Mouse (Mus musculus) heart, embryonic 16.5 days (tissue): ENCODE results near the gene Dpyd. TPM values are rescaled to one million over a fixed set of nuclear protein-coding genes. Genes with fewer than 3 reads are reported as not detected.

Experiments
- ATAC-seq: fragments of 200-750 bp; cut with Nextera tagmentation; replicated peaks from 2 replicates; pipeline ENCODE4 v1.8.0; 2017; ENCODE audit warnings: moderate number of reproducible peaks; ENCODE audit not compliant: insufficient read depth, low FRiP score; ENCODE audit errors: extremely low read depth
- H3K27ac ChIP-seq: fragments of 300-500 bp; sonication (generic); 2 replicates; pipeline ENCODE4 v1.5.1; 2014; ENCODE audit warnings: mild to moderate bottlenecking, low read length, control low read depth, moderate library complexity
- H3K27me3 ChIP-seq: fragments of 300-500 bp; sonication (generic); 2 replicates; pipeline ENCODE4 v1.6.1; 2014; ENCODE audit warnings: low read length, mixed read lengths; ENCODE audit not compliant: control insufficient read depth, insufficient read depth
- H3K36me3 ChIP-seq: fragments of 300-500 bp; sonication (generic); 2 replicates; pipeline ENCODE4 v1.6.1; 2014; ENCODE audit not compliant: control insufficient read depth, insufficient read depth
- H3K4me1 ChIP-seq: fragments of 300-500 bp; sonication (generic); 2 replicates; pipeline ENCODE4 v1.6.1; 2014; ENCODE audit warnings: low read length, mixed read lengths; ENCODE audit not compliant: control insufficient read depth, insufficient read depth
- H3K4me2 ChIP-seq: fragments of 300-500 bp; sonication (generic); 2 replicates; pipeline ENCODE4 v1.6.1; 2014; ENCODE audit warnings: low read depth, mild to moderate bottlenecking, control low read depth, low read length
- H3K4me3 ChIP-seq: fragments of 300-500 bp; sonication (generic); 2 replicates; pipeline ENCODE4 v1.5.1; 2014; ENCODE audit warnings: mild to moderate bottlenecking, control low read depth, low read length
- H3K9ac ChIP-seq: fragments of 300-500 bp; sonication (generic); 2 replicates; pipeline ENCODE4 v1.6.1; 2014; ENCODE audit warnings: low read length, control low read depth
- H3K9me3 ChIP-seq: fragments of 300-500 bp; sonication (generic); replicated peaks from 2 replicates; pipeline ENCODE4 v1.6.1; 2016; ENCODE audit warnings: low read length; ENCODE audit not compliant: control insufficient read depth
- WGBS: fragments of 180-500 bp; shearing (Covaris S2); extraction: QIAGEN DNeasy Blood & Tissue Kit; methylation state at CpG from one replicate; pipeline ENCODE4 v1.1.7; 2014; 5-methylcytosine and 5-hydroxymethylcytosine counted together
- polyA plus RNA-seq: library from polyadenylated mRNA; unstranded; fragments of >200 nt; fragmentation: Nextera tagmentation; extraction: Ambion mirVana; gene quantifications from 2 replicates; pipeline ENCODE4 v1.2.1, GENCODE M21; 2015

Gene Dpyd
- 3.0 and 3.7 TPM in 2 replicates for polyA plus RNA-seq

- Histone ChIP-seq H3K9ac (peak within 1 kb of the TSS; percentile 81), H3K4me1 (no peaks in the 10 kb centered on the region), H3K9me3 (no peaks in the 10 kb centered on the region), H3K36me3 (no peaks in the 10 kb centered on the region), H3K27me3 (no peaks in the 10 kb centered on the region), H3K4me3 (peak within 1 kb of the TSS; percentile 84), H3K4me2 (peak within 1 kb of the TSS; percentile 88), H3K27ac (no peak within 1 kb of the TSS; the same call in 1 of the 2 replicates)
- WGBS: 6% methylated on average over 18 of the region's 19 CpGs
- peak; percentile 99 for ATAC-seq
Observed at GRCm38 (mm10) chr3:118561554-118562310, at the start of gene Dpyd. Gene Dpyd, plus strand, starts transcription at chr3:118562129.

- Histone ChIP-seq H3K9ac (no peak overlapping the region), H3K4me2 (no peak overlapping the region), H3K4me3 (no peak overlapping the region), H3K27ac (no peak overlapping the region), H3K27me3 (no peaks in the 10 kb centered on the region), H3K9me3 (no peaks in the 10 kb centered on the region), H3K4me1 (no peaks in the 10 kb centered on the region), H3K36me3 (no peaks in the 10 kb centered on the region)
- WGBS: 18% methylated on average over 2 of the region's 2 CpGs
- no peak for ATAC-seq
Observed at GRCm38 (mm10) chr3:118537676-118538075, 24.3 kb upstream of the Dpyd start.

GRCm38 (mm10) chr3:118541766-118542165, 20.2 kb upstream of the Dpyd start:
- no peak for ATAC-seq
- no peak overlapping the region for H3K4me2 ChIP-seq
- 68% methylated on average over 6 of the region's 6 CpGs for WGBS
- H3K9ac ChIP-seq: no peak overlapping the region
- H3K36me3 ChIP-seq: no peaks in the 10 kb centered on the region
- no peak overlapping the region for H3K4me3 ChIP-seq
- H3K4me1 ChIP-seq: no peaks in the 10 kb centered on the region
- no peaks in the 10 kb centered on the region for H3K9me3 ChIP-seq
- no peaks in the 10 kb centered on the region for H3K27me3 ChIP-seq
- no peak overlapping the region for H3K27ac ChIP-seq

- no peak overlapping the region for H3K9ac ChIP-seq
- H3K4me3 ChIP-seq: no peak overlapping the region
- no peaks in the 10 kb centered on the region for H3K4me1 ChIP-seq
- ATAC-seq: no peak
- no peak overlapping the region for H3K27ac ChIP-seq
- no peaks in the 10 kb centered on the region for H3K9me3 ChIP-seq
- H3K27me3 ChIP-seq: no peaks in the 10 kb centered on the region
- H3K4me2 ChIP-seq: no peak overlapping the region
- 52% methylated on average over 4 of the region's 4 CpGs for WGBS
- H3K36me3 ChIP-seq: no peaks in the 10 kb centered on the region
Observed at GRCm38 (mm10) chr3:118547551-118548210, 14.2 kb upstream of the Dpyd start.

- Histone ChIP-seq H3K27ac (no peak overlapping the region), H3K9me3 (no peaks in the 10 kb centered on the region), H3K4me3 (no peak overlapping the region), H3K4me2 (no peak overlapping the region), H3K27me3 (no peaks in the 10 kb centered on the region), H3K4me1 (no peaks in the 10 kb centered on the region), H3K9ac (no peak overlapping the region), H3K36me3 (no peaks in the 10 kb centered on the region)
- WGBS: 42% methylated on average over 1 of the region's 1 CpGs
- no peak for ATAC-seq
Observed at GRCm38 (mm10) chr3:118557605-118558004, 4.3 kb upstream of the Dpyd start.

- Histone ChIP-seq H3K9me3 (no peaks in the 10 kb centered on the region), H3K4me3 (no peak overlapping the region), H3K27me3 (no peaks in the 10 kb centered on the region), H3K36me3 (no peaks in the 10 kb centered on the region), H3K4me1 (no peaks in the 10 kb centered on the region), H3K27ac (no peak overlapping the region), H3K9ac (no peak overlapping the region), H3K4me2 (no peak overlapping the region)
- WGBS: 71% methylated on average over 2 of the region's 2 CpGs
- no peak for ATAC-seq
Observed at GRCm38 (mm10) chr3:118559936-118560335, 2.0 kb upstream of the Dpyd start.

- 1% methylated on average over 18 of the region's 18 CpGs for WGBS
- H3K27ac ChIP-seq: no peak overlapping the region; the same call in 1 of the 2 replicates
- ATAC-seq: peak; percentile 63
Observed at GRCm38 (mm10) chr3:118562311-118562671, 362 bp downstream of the Dpyd start.

GRCm38 (mm10) chr3:118566779-118567178, 4.8 kb downstream of the Dpyd start:
- Histone ChIP-seq H3K27ac (no peak overlapping the region), H3K4me3 (no peak overlapping the region), H3K27me3 (no peaks in the 10 kb centered on the region), H3K4me2 (no peak overlapping the region), H3K9ac (no peak overlapping the region), H3K9me3 (no peaks in the 10 kb centered on the region), H3K4me1 (no peaks in the 10 kb centered on the region), H3K36me3 (no peaks in the 10 kb centered on the region)
- ATAC-seq: no peak
- 67% methylated on average over 5 of the region's 5 CpGs for WGBS

More at GRCm38 (mm10) chr3:118562311-118562671, 362 bp downstream of the Dpyd start:
- peak overlapping the region; percentile 84 for H3K4me3 ChIP-seq
- no peaks in the 10 kb centered on the region for H3K27me3 ChIP-seq
- H3K4me1 ChIP-seq: no peaks in the 10 kb centered on the region
- no peaks in the 10 kb centered on the region for H3K9me3 ChIP-seq
- H3K36me3 ChIP-seq: no peaks in the 10 kb centered on the region
- H3K9ac ChIP-seq: peak overlapping the region; percentile 81
- H3K4me2 ChIP-seq: peak overlapping the region; percentile 88

- no peaks in the 10 kb centered on the region for H3K27me3 ChIP-seq
- H3K27ac ChIP-seq: no peak overlapping the region
- no peaks in the 10 kb centered on the region for H3K36me3 ChIP-seq
- no peaks in the 10 kb centered on the region for H3K4me1 ChIP-seq
- no peak overlapping the region for H3K4me3 ChIP-seq
- H3K4me2 ChIP-seq: no peak overlapping the region
- 79% methylated on average over 7 of the region's 7 CpGs for WGBS
- H3K9ac ChIP-seq: no peak overlapping the region
- no peak for ATAC-seq
- H3K9me3 ChIP-seq: no peaks in the 10 kb centered on the region
Observed at GRCm38 (mm10) chr3:118570197-118570596, 8.3 kb downstream of the Dpyd start.
